Mouse (Mus musculus): ENCODE results near the gene Cnn1. TPM values are rescaled to one million over a fixed set of nuclear protein-coding genes. Genes with fewer than 3 reads are reported as not detected.

Cnn1 gene
- polyA plus RNA-seq, 1 experiment from 2014 or later, result 239 TPM

- peak; percentile 38 for ATAC-seq (ENCODE audit: insufficient number of reproducible peaks, insufficient read depth, low FRiP score, low read depth)
Measured at GRCm38 (mm10) chr9:22131226-22131981, 32.4 kb downstream of the Cnn1 start.

DNA sequence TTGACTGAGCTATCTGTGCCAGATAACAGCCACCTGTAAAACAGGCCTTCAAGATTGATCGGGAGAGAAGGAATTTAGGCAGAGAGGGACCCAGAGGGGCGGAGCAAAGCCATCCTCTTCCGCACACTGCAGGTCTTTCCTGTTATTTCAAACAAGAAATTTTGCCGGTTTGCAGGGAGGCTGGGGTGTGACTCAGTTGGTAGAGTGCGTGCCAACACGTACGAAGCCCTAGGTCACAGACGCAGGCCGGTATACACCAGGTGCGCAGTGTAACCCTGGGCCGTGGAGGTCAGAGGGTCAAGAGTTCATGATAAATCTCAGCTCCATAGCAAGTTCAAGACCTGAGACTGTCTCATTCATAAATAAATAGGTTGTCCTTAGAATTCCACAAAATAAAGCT is 33.2 kb downstream of the Cnn1 start:
- Histone ChIP-seq H3K36me3 (ENCODE audit: control insufficient read depth, insufficient read depth, low read length) (no peaks in the 10 kb centered on the region), H3K4me1 (ENCODE audit: control insufficient read depth in 2 of 2, insufficient read depth in 2 of 2, low read length in 2 of 2) (peaks cover 9 to 10% of the 10 kb centered on the region in 2 experiments; a peak in 3 of 4 replicates), H3K27ac (replicated peaks in 1 of 2; ENCODE audit: control insufficient read depth in 1 of 2, insufficient read depth in 1 of 2, low read depth in 2 of 2, low read length in 2 of 2) (no peak overlapping the region), H3K27me3 (ENCODE audit: control insufficient read depth, insufficient read depth, low read length) (no peaks in the 10 kb centered on the region), H3K9me3 (ENCODE audit: control insufficient read depth, low read length) (no peaks in the 10 kb centered on the region), H3K9ac (ENCODE audit: low read length) (no peak overlapping the region; the same call in 1 of the 2 replicates), H3K4me2 (ENCODE audit: low read length) (peak overlapping the region; percentile 76), H3K4me3 (ENCODE audit: control insufficient read depth in 1 of 2, insufficient read depth in 1 of 2, low read depth in 1 of 2, low read length in 2 of 2) (peak overlapping the region in 1 of 2 experiments; percentile 38; a peak in 2 of 4 replicates)
- WGBS, result 45% methylated on average over 11 of the region's 11 CpGs
- no peak for ATAC-seq (ENCODE audit: insufficient number of reproducible peaks, insufficient read depth, low FRiP score, low read depth)

More at GRCm38 (mm10) chr9:22131226-22131981, 32.4 kb downstream of the Cnn1 start:
- peak overlapping the region; percentile 62 for H3K9ac ChIP-seq (ENCODE audit: low read length)
- peak overlapping the region; percentile 34 to 38 for H3K4me3 ChIP-seq (ENCODE audit: control insufficient read depth in 1 of 2, insufficient read depth in 1 of 2, low read depth in 1 of 2, low read length in 2 of 2)
- WGBS, result under 1% methylated on average over 35 of the region's 35 CpGs
- H3K36me3 ChIP-seq (ENCODE audit: control insufficient read depth, insufficient read depth, low read length), result no peaks in the 10 kb centered on the region
- H3K4me2 ChIP-seq (ENCODE audit: low read length), result peak overlapping the region; percentile 76
- H3K9me3 ChIP-seq (ENCODE audit: control insufficient read depth, low read length), result no peaks in the 10 kb centered on the region
- H3K27me3 ChIP-seq (ENCODE audit: control insufficient read depth, insufficient read depth, low read length), result no peaks in the 10 kb centered on the region
- H3K4me1 ChIP-seq (ENCODE audit: control insufficient read depth in 2 of 2, insufficient read depth in 2 of 2, low read length in 2 of 2), result peaks cover 7 to 10% of the 10 kb centered on the region in 2 experiments; a peak in 3 of 4 replicates
- no peak overlapping the region for H3K27ac ChIP-seq (replicated peaks in 1 of 2; ENCODE audit: control insufficient read depth in 1 of 2, insufficient read depth in 1 of 2, low read depth in 2 of 2, low read length in 2 of 2)

- Histone ChIP-seq H3K27me3 (ENCODE audit: control insufficient read depth, insufficient read depth, low read length) (no peaks in the 10 kb centered on the region), H3K9me3 (ENCODE audit: control insufficient read depth, low read length) (no peaks in the 10 kb centered on the region), H3K4me3 (ENCODE audit: control insufficient read depth in 1 of 2, insufficient read depth in 1 of 2, low read depth in 1 of 2, low read length in 2 of 2) (no peak overlapping the region), H3K4me1 (ENCODE audit: control insufficient read depth in 2 of 2, insufficient read depth in 2 of 2, low read length in 2 of 2) (peaks cover 9 to 10% of the 10 kb centered on the region in 2 experiments; a peak in 3 of 4 replicates), H3K9ac (ENCODE audit: low read length) (no peak overlapping the region), H3K36me3 (ENCODE audit: control insufficient read depth, insufficient read depth, low read length) (no peaks in the 10 kb centered on the region), H3K4me2 (ENCODE audit: low read length) (no peak overlapping the region), H3K27ac (replicated peaks in 1 of 2; ENCODE audit: control insufficient read depth in 1 of 2, insufficient read depth in 1 of 2, low read depth in 2 of 2, low read length in 2 of 2) (no peak overlapping the region)
- WGBS, result 79% methylated on average over 7 of the region's 7 CpGs
- no peak for ATAC-seq (ENCODE audit: insufficient number of reproducible peaks, insufficient read depth, low FRiP score, low read depth)
Measured at GRCm38 (mm10) chr9:22134246-22134890, 35.4 kb downstream of the Cnn1 start.

DNA sequence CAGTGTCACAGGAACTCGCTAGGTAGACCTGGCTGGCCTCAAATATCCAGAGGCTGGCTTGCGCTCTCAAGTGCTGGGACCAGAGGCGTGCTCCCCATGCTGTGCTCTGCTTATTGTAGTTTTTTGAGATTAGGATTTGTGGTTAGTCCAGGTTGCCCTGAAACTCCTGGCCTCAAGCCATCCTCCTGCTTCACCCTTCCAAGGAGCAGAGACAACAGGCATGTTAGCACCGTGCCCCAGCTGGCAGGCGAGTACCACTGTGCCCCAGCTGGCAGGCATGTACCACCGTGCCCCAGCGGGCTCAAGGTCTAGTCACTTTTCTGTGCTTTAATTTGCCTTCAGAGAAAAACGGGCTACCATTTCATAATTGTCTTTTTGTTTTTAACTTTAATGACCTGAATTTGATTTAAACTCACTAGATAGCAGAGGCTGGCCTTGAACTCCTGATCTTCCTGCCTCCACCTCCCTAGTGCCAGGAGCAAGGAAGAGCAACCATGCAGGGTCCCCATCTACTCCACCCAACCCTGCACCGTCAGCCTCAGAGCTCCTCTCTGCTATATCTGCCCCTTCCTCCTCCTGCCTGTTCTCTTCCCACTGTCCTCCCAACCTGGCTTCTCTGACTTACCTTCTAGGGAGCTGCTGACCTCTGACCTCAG is 36.1 kb downstream of the Cnn1 start:
- no peak for ATAC-seq (ENCODE audit: insufficient number of reproducible peaks, insufficient read depth, low FRiP score, low read depth)
- no peak overlapping the region for H3K27ac ChIP-seq (replicated peaks in 1 of 2; ENCODE audit: control insufficient read depth in 1 of 2, insufficient read depth in 1 of 2, low read depth in 2 of 2, low read length in 2 of 2)
- peaks cover 9 to 10% of the 10 kb centered on the region in 2 experiments; a peak in 3 of 4 replicates for H3K4me1 ChIP-seq (ENCODE audit: control insufficient read depth in 2 of 2, insufficient read depth in 2 of 2, low read length in 2 of 2)
- H3K4me3 ChIP-seq (ENCODE audit: control insufficient read depth in 1 of 2, insufficient read depth in 1 of 2, low read depth in 1 of 2, low read length in 2 of 2), result no peak overlapping the region
- H3K9me3 ChIP-seq (ENCODE audit: control insufficient read depth, low read length), result no peaks in the 10 kb centered on the region
- H3K4me2 ChIP-seq (ENCODE audit: low read length), result no peak overlapping the region
- no peaks in the 10 kb centered on the region for H3K36me3 ChIP-seq (ENCODE audit: control insufficient read depth, insufficient read depth, low read length)
- H3K27me3 ChIP-seq (ENCODE audit: control insufficient read depth, insufficient read depth, low read length), result no peaks in the 10 kb centered on the region
- WGBS, result 79% methylated on average over 9 of the region's 9 CpGs
- H3K9ac ChIP-seq (ENCODE audit: low read length), result no peak overlapping the region

DNA sequence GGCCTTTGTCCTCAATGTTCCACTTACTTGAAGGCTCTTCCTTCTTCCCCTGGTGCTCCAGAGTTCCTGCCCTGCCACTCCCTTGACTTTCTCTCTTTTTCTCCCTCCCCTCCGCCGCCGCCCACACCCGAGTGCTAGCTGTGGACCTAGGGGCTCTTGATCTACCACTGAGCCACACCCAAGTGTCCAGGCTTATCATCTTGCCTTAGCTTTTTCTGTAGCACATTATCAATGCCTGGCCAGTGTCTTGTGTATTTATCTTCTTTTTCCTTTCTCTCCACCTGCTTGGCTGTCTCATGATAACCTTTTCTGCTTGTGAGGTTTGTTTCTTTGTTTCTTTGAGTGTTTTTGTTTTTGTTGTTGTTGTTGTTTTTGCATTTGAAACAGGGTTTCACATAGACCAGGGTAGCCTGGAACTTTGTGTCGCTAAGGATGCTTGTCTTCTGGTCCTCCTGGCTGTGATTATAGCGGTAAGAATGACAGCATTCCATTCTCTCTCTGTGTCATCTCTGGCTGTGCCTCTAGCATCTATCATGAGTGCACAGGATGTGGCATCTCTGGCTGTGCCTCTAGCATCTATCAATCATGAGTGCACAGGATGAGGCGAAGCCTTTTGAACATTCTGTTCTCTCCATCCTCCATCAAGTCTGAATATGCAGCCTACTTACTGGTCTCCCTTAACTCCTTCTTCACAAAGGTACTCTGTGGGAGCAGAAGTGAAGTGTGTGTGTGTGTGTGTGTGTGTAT is 36.8 kb downstream of the Cnn1 start, which contains the start of gene Acp5:
Gene Acp5, minus strand, starts transcription at position 68 of the 747 bp plus-strand sequence.
- ATAC-seq (ENCODE audit: insufficient number of reproducible peaks, insufficient read depth, low FRiP score, low read depth), result no peak
- 54% methylated on average over 7 of the region's 7 CpGs for WGBS
- Histone ChIP-seq H3K9ac (ENCODE audit: low read length) (no peak within 1 kb of the TSS), H3K27ac (replicated peaks in 1 of 2; ENCODE audit: control insufficient read depth in 1 of 2, insufficient read depth in 1 of 2, low read depth in 2 of 2, low read length in 2 of 2) (no peak within 1 kb of the TSS), H3K27me3 (ENCODE audit: control insufficient read depth, insufficient read depth, low read length) (no peaks in the 10 kb centered on the region), H3K4me2 (ENCODE audit: low read length) (no peak within 1 kb of the TSS), H3K9me3 (ENCODE audit: control insufficient read depth, low read length) (no peaks in the 10 kb centered on the region), H3K4me1 (ENCODE audit: control insufficient read depth in 2 of 2, insufficient read depth in 2 of 2, low read length in 2 of 2) (peaks cover 9 to 10% of the 10 kb centered on the region in 2 experiments; a peak in 3 of 4 replicates), H3K36me3 (ENCODE audit: control insufficient read depth, insufficient read depth, low read length) (no peaks in the 10 kb centered on the region), H3K4me3 (ENCODE audit: control insufficient read depth in 1 of 2, insufficient read depth in 1 of 2, low read depth in 1 of 2, low read length in 2 of 2) (no peak within 1 kb of the TSS)

DNA sequence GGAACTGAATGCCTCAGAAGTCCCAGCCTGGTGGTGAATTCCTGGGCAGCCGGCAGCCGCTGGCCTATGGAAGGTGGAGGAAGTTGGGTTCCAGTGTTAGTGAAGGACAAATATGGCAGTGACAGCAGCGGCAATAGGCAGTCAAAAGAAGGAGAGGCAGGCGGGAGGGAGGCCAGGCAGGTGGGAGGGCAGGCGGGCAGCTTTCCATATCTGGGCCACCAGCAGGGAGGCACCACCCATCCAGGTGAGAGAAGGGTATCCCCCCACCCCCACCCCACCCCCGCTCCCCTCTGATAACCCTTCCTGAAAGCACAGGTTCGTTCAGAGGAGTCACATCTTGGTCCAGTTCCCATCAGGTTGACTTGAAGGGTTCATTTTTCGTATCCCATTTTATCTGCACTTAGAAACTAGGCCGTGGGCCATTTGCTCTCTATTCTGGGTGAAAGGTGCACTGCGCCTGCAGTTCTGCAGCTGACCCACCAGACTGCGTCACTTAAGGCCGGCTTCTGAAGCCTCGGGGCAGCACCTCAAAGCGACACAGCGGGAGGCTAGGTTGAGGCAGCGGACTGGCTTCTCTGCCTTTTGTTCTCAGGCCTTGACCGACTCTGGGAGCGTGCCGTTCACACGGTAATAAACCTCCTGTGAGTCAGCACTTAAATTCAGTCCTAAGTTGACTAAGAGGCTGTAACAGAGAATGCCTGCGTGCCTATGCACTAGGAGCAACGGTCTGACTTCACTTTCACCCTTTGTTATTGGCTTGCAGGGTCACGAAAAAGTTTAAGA is 37.9 kb downstream of the Cnn1 start:
- Histone ChIP-seq H3K4me2 (ENCODE audit: low read length) (peak overlapping the region; percentile 25; the same call in 1 of the 2 replicates), H3K4me3 (ENCODE audit: control insufficient read depth in 1 of 2, insufficient read depth in 1 of 2, low read depth in 1 of 2, low read length in 2 of 2) (no peak overlapping the region), H3K9ac (ENCODE audit: low read length) (no peak overlapping the region), H3K36me3 (ENCODE audit: control insufficient read depth, insufficient read depth, low read length) (no peaks in the 10 kb centered on the region), H3K4me1 (ENCODE audit: control insufficient read depth in 2 of 2, insufficient read depth in 2 of 2, low read length in 2 of 2) (peaks cover under 1 to 2% of the 10 kb centered on the region in 2 experiments; a peak in 1 of 4 replicates), H3K27ac (replicated peaks in 1 of 2; ENCODE audit: control insufficient read depth in 1 of 2, insufficient read depth in 1 of 2, low read depth in 2 of 2, low read length in 2 of 2) (no peak overlapping the region), H3K27me3 (ENCODE audit: control insufficient read depth, insufficient read depth, low read length) (no peaks in the 10 kb centered on the region), H3K9me3 (ENCODE audit: control insufficient read depth, low read length) (no peaks in the 10 kb centered on the region)
- no peak for ATAC-seq (ENCODE audit: insufficient number of reproducible peaks, insufficient read depth, low FRiP score, low read depth)
- 18% methylated on average over 23 of the region's 23 CpGs for WGBS

Data from heart, embryonic 14.5 days (tissue).